Mouse (Mus musculus): ENCODE data around the gene Cdk11b.
"Not testable (repeated sequence)": the region's sequence is repeated elsewhere in the genome, so short reads cannot be mapped to it uniquely, and the experiment has no call there.

Cdk11b gene

DNA sequence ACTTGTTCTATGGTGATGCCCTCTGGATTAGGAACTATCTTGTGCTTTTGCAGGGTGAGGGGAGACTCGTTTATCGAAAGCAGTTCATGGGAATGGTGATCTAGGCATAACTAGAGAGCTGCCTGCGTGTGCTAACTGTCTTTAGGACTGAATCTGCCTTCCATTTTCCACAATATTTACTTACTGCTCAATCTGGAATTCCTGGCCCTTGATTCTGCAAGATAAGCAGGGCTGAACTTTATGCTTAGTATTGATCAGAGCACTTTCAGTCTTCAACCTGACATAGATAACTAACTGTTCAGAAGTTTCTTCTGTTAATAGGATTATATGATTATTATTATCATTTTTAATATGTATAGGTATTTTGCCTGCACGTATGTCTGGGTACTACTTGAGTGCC is 19.5 kb upstream of the Cdk11b start:
- DNase-seq (ENCODE audit: low spot score) = no peak

DNA sequence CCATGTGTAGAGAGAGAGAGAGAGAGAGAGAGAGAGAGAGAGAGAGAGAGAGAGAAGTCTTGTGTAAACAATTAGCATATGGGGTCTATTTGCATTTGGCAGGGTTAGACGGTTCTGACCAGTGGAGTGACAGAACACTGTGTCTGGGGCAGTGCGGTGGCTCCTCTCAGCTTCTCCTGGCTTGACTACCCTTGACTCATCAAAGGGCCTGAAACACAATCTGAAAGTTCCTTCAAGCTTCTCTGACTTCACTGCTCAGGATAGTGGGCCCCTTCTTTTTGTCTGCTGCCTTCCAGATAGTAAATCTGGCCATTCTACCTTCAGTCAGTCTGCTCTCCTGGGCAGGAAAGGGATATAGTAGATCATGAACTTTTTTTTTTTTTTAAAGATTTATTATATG is 17.8 kb upstream of the Cdk11b start:
- DNase-seq (ENCODE audit: low spot score) = no peak

DNA sequence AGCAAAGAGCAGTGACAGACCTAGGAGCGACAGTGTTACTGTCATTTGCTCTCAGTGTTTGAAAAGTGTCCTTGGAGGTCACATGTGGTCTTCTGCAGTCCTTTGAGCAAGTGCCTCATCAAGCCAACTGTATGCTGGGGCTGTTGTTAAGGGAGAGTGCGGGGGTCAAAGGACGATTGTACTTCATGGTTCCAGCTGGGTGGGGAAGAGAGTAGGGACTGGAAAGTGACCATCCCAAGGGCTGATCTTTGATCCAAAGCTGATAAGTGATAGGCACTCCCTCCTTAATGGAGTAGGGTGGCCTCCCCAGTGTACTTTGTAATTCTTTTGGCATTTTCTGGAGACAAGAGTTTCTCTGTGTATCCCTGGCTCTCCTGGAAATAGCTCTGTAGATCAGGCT is 12.8 kb upstream of the Cdk11b start:
- no peak for DNase-seq (ENCODE audit: low spot score)

DNA sequence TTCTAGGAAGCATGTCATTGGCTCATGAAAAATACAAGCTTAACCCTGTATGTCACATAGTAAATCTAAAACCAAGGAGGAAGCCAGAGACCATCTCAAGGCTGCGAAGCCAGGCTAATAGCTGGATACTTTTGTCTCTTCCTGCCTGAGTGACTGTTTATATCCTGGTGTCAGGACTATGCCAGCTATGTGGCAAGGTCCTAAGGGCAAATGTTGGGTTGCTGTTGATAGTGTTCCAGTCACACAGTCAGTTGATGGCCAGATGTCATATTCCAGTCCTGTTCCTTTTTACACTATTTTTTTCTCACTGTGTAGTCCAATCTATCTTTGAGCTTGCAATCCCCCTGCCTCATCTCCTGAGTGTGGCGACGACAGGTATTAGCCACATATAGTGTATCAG is 11.4 kb upstream of the Cdk11b start:
- DNase-seq (ENCODE audit: low spot score) = no peak

DNA sequence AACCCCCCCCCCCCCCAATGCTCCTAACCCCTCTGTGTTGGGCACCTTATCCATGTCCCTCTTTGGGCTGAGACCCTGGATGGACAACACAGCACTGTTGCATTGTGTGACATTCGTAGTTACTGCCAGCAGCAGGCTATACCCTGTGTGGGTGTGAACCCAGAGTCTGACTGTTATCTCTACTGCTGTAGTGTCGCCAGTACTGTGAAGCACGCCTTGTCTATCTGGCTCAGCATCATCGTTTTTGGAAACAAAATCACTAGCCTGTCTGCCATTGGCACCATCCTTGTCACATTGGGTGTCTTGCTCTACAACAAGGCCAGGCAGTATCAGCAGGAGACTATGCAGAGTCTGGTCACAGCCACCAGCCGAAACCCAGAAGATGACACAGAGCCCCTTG is 6.3 kb upstream of the Cdk11b start:
- no peak for DNase-seq (ENCODE audit: low spot score)

DNA sequence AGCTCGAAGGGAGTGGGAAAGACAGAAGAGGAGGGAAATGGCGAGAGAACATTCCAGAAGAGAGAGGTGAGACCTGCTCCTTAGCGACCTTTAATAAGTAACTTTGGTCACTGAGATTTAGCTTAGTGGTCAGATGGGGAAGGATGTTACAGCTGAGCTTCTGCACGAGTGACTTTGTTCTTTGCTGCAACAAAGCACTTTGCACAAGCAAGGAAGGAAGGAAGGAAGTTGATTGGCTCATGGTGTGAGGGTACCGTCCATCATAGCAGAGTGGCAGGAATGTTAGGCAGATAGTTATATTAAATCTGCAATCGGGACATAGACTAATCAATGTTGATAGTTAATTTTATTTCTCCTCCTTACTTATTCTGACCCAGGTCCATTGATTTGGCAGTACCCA is 5.6 kb downstream of the Cdk11b start:
- no peak for DNase-seq (ENCODE audit: low spot score)

DNA sequence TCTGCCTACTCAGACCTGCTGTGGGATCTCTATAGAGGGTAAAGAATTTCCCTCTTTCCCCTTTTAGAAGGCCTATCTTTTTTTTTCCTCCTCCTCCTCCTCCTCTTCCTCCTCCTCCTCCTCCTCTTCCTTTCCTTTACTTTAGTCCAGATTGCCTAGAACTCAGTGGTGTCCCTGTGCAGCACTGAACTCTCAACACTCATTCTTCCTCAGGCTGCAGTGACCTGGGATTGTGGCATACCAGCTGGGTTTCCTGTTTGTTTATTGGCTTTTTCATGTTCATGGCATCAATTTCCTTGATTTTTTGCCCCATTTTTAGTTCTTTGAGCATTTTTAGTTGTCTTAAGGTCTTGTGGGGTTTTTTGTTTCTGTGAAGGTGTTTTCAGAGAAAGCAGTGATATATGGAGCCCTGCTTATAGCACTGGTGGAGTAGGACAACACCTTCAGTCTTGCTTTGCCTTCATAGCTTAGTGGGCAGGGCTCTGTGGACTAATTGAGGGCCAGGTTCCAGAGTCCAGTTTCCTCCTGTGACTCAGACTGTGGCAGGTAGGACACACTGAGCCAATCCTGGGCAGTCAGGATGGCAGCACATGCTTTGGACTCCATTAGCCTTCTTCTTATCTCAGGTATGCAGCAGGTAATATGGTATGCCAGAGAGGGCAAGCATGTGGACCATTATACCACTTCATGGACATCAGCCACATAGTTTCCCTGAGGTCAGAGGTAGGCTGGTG is 11.3 kb downstream of the Cdk11b start:
- no peak for DNase-seq (ENCODE audit: low spot score)

DNA sequence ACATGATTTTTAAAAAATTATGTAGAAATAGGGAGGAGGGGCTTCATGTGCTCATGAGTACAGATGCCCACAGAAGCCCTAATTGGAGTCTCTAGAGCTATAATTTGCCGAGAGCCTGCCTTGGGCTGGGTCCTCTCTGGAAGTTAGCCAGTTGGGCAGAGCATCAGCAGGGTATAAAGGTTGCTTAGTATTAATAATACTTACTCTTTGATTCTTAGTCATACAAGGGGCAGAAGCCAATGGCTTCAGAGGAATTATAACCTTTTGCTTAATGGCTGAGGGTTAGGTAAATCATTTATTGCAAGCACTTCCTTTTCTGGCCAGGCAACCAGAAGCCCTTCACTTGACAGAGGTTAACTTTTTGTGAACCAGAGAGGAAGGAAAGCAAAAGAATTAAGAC is 18.9 kb downstream of the Cdk11b start:
- DNase-seq (ENCODE audit: low spot score) = no peak

DNA sequence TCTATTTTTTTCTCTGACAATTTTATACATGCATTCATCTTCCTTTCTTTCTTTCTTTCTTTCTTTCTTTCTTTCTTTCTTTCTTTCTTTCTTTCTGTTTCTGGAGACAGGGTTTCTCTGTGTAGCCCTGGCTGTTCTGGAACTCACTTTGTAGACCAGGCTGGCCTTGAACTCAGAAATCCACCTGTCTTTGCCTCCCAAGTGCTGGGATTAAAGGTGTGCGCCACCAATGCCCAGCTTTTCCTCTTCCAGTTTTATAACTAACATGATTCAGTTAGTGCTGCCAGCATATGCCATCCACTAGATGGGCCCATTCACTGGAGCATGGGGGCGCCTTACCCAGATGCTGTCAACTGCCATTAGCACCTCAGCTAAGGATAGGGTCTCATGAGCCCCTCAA is 20.7 kb downstream of the Cdk11b start, which contains the start of gene Gm10563:
Gene Gm10563, minus strand, starts transcription at position 101 of the 400 bp plus-strand sequence.
- not testable (repeated sequence) for DNase-seq (ENCODE audit: low spot score)

DNA sequence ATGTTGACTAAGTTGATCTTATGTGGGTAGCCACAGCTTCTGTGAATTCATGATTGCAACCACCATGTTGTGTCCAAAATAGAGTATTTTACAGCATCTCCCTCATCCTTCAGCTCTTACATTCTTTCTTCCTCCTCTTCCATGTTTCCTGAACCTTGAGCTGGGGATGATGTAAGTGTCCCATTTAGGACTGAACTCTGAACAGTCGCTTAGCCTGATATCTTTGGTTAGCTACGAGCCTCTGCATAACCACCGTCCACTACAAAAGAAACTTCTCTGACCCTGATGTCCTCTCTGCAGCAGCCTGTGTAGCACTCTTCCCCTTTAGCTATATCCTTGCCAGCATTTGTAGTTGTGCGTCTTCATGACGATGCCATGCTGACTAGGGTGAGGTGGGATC is 21.1 kb downstream of the Cdk11b start:
- DNase-seq (ENCODE audit: low spot score) = no peak

DNA sequence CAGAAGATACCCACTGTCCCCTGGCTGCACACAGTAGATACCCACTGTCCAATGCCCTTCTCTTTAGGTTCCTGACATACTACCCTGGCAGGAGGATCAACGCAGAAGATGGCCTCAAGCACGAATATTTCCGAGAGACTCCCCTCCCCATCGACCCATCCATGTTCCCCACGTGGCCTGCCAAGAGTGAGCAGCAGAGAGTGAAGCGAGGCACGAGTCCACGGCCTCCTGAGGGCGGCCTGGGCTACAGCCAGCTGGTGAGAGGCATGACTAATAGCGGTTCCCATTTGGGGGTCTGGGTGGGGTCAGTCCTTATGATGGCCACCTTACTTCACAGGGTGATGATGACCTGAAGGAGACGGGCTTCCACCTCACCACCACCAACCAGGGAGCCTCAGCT is 24.7 kb downstream of the Cdk11b start:
- DNase-seq (ENCODE audit: low spot score) = no peak

DNA sequence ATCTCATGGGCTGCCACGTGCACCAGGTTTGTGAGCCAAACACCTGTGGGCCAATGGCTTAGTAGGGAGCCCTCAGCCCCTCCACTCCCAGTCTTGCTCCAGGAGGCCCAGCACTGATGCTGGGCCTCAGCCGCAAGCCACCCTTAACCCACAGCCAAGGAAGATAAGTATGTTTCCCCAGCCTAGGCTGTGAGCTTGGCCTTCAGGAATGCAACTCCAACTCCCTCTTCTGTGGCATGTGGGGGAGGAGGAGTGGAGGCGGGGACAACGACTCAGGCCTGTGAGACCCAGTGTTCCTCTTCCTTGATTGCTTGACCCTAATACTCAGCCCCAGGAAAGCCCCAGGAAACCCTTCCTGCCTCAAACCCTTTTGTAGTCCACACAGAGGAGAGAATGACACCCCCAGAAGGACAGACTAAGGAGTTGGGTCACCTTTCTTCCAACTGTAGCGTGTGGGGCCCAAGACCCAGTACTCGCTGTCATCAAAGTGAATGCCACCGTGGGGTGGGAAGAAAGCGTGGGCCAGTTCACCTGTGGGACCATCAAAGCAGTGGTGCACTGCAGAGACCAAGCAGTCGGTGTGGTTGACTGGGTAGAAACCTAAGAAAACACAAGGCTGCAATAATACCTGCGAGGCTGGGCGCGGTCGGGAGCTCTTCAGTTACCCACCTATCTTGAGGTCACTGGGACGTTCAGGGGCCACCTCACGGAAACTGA is 27.1 kb downstream of the Cdk11b start:
- DNase-seq (ENCODE audit: low spot score) = peak; percentile 36

DNA sequence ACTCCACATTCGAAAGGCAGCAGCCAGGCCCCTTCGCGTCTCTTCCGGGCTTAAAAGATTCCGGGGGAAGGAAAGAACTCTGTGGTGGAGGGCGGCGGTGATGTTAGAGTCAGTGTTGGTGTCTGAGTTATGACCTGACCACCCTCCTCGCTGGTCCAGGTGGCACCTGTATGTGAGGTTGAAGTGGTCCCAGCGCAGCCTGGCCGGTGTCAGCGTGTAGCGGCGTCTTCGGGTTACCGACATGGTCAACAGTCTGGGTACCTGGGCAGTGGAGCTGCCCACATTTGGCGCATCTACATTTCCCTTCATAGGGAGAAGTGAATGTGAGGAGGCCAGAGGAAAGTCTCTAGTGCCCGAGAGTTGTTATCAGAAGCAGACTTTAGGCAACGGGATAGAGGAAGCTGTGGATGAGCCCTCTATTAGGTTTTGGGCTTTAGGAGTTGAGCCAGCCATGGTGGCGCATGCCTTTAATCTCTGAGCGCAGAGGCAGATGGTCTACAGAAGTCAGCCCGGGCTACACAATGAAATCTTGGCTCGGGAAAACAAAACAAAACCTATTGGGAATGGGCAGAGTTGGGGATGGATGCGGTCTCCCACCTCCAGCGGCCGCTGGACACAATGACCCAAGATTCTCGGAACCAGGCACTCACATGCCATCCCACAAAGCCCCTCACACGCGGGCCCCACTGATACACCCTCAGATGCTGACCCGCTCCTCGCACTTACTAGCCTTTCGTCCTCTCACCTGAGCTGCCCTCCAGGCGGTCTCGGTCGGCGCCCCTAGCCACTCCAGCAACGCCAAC is 27.8 kb downstream of the Cdk11b start:
- no peak for DNase-seq (ENCODE audit: low spot score)

DNA sequence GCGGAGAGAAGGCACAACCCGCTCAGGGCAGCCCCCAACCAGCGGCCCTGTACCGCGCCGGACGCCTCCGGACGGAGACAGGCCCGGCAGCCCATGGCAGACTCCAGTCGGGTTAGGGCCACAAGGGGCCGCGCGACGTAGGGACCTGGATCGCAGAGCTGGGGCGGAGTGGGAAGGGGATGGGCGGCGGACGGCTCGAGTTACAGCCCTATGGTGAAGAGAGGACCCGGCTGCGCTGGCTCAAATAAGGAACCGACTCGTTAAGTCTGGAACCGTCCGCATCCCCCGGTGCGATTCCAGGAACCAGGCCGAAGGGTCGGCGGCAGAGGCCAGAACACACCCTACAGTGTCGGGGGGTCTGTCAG is 28.4 kb downstream of the Cdk11b start, which contains the start of gene Mmp23:
Gene Mmp23, minus strand, starts transcription at position 299 of the 365 bp plus-strand sequence.
- peak; percentile 38 for DNase-seq (ENCODE audit: low spot score)

DNA sequence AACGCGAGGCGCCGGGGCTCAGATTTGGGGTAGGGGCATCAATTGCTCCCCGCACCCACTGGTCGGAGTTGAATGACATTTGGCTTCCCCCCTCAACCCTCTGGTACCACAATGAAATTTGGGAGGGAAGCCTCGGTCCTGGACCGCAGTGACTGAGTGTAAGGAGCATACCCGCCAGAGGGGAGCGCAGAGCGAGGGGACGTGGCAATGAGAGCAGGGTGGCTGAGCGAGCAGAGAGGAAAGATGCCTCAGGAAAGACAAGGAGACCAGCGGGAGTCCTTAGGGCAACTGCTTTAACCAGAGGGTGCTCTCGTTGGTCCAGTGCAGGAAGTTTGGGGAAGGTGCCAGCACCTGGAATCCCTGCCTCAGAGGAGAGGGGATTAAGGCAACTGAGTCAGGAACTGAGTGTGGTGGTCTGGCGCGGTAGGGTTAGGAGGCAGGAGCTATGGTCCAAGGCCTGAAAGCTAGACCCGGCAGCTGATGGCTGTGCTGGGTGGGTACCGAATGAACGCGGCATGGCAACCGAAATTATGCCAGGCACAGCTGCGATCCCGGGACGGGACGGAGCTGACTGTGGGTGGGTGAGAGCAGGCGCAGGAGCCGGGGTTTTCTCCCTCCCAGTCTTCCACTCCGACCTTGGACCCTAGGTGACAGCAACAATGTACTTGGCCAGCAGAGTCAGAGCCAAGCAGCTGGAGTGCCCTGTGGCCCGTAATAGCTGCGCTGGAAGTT is 29.0 kb downstream of the Cdk11b start:
- no peak for DNase-seq (ENCODE audit: low spot score)

DNA sequence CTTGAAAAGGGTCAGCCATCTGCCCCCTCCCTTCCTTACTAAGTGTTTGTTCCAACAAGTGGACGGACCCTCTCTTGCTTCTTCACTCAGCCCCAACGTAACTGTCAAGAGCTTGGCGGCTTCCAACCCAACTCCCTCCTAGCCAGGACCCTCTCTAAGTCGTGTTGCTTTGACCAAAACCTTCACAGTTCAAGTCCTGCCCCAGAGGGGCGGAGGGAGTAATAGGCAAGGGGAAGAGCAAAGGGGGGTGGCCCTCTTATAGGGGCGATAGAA is 29.5 kb downstream of the Cdk11b start:
- no peak for DNase-seq (ENCODE audit: low spot score)

DNA sequence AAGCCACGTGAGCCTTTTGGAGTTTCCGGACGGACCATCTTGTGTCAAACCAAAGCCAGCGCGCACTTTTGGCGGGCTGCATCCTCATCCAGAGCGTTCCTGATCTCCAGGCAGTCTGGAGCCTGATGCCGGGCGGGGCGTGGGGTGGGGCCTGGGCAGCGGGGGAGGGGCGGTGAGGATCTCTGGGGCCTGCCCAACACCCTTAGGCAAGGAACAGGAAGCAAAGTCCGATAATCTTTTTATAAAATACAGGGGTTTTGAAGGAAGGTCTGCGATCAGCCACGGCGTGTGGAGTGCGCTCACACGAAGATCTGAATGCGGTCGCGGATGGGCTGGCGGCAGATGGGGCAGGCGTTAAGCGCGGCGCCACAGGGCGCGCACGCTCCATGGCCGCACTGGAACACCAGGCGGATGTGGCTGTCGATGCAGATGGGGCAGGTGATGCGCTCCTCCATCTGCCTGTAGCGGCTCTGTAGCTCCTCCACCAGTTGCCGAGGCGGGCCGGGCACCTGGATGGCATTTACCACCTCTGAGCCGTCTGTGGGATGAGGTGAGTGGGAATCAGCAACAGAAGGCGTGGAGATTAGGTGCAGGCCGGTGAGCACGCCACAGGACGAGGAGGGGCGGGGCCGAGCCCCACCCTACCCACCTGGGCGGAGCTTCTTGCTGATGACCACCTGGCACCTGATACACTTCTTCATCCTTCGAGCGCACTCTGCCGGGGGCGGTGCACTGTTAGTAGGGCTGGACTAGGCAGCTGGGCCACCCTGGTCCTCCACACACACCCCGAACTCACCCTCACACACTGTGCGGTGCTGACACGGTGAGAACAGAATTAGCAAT is 30.0 kb downstream of the Cdk11b start:
- peak; percentile 24 for DNase-seq (ENCODE audit: low spot score)

DNA sequence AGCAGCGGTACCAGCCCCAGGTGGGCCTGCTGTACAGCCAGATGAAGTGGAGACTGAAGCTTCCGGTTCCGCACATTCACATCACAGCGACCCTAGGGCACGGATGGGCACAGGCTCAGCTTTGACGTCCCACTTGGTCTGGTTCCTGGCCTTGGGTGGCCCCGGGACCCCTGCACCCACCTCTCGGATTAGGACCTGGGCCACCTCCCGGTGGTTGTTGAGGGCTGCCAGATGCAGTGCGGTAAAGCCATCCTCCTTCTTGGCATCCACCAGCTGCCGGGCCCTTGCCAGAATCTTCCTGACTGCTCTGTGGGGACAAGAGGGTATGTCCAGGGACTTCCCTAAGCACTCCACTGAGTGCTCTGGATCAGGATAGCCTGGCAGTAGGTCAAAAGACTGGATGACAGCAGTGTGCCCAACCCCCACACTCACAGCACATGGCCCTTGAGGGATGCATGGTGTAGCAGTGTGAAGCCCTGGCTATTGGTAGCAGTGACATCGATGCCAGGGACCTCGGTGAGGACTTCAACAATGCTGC is 31.6 kb downstream of the Cdk11b start:
- DNase-seq (ENCODE audit: low spot score) = no peak

DNA sequence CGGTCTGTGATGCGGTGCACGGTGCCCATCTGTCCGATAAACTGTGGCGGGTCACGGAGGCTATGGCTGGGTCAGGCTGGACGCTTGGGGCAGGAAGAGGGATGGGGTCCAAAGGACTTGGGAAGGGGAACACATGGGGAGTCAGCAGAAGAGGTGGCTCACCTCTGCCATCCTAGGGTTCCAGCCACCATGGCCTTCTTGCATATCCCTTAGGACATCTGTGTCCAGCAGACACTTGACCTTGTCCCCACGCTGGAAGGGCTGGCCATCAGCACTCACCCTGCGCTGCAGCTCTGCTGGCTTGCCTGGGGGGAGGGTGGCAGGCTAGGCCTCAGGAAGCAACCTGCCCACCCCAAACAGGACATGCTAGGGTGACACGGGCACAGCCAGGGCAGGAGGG is 34.3 kb downstream of the Cdk11b start:
- DNase-seq (ENCODE audit: low spot score) = no peak

DNA sequence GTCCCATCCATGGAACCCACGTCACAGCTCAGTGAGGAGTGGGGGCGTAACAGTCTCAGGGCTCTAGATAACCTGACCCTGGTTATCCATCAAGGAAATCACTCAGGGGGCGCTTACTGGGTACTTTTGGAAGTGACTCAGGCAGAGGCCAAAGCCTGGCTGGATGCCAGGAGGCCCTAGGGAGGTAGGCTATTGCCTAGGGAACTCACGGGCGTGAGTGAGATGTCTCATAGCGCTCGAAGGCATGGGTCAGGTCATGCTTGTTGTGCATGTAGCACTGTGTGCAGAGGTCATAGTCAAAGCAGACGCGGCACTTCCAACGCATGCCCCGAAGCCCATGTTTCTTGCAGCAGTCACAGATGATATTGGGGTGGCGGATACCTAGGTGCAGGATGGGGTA is 36.0 kb downstream of the Cdk11b start:
- DNase-seq (ENCODE audit: low spot score) = no peak

DNA sequence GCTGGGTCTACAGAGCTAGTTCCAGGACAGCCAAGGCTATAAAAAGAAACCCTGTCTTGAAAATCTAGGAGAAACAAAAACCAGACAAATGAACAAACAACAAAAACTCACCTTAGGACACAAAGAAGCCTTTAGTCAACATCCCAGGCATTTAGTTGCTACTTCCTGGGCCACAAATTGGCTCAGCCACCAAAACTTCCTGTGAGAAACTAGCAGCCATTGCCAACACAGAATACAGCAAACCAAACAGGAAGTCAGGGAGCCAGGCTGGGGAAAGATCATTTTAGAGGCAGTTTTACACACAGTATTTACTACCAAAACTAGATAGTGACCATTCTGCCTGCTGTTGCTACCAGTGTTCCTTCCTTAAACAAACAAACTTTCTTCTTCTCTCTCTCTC is 42.2 kb downstream of the Cdk11b start:
- no peak for DNase-seq (ENCODE audit: low spot score)

Measured in urinary bladder, postnatal 10 days (tissue).